Mouse (Mus musculus) C2C12 (cell line): ENCODE measurements around the gene Efcab5.

Source experiments
- CTCF ChIP-seq: IDR thresholded peaks from one replicate; pipeline ENCODE4 v1.5.1; 2011; ENCODE audit not compliant: control insufficient read depth, insufficient read depth, insufficient read length
- MAX ChIP-seq: IDR thresholded peaks from one replicate; pipeline ENCODE4 v1.6.1; 2011; ENCODE audit warnings: mild to moderate bottlenecking, control low read depth
- MYOD1 ChIP-seq: IDR thresholded peaks from one replicate; pipeline ENCODE4 v1.6.1; 2011; ENCODE audit warnings: low read depth; ENCODE audit not compliant: control insufficient read depth, insufficient read length

GRCm38 (mm10) chr11:77148774-77149173 lies 40.0 kb downstream of the Efcab5 start:
- TF ChIP-seq CTCF: no peak
- no peak for TF ChIP-seq MAX
- no peak for TF ChIP-seq MYOD1
